Comparison of ENCODE assay signal across 31 mouse cellular contexts in the genomic region with DNA sequence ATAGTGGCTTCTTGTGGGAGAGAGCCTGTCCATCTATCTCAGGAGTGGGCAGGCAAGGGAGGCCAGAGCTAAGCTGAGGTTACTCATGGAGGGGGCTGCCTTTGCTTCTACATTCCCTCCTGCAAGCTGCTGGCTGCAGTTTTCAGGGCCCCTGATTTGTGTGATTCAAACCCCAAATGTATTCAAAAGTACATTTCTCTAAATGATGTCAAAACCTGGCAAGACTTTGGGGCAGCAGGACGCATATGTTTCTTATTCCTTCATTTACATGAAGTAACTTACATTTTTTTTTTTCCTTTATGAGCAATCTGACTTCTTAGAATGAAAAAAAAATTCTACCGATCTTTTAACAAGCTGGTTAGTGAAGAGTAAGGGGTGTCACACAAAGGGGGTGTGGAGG. TPM values are rescaled to one million over a fixed set of nuclear protein-coding genes. Genes with fewer than 3 reads are reported as not detected.
DNase-seq lines count a peak whose midpoint lies in the region; ATAC-seq and TF ChIP-seq lines count a peak whose summit lies in the region.
"Had no signal": no experiment of that assay in that cellular context is flagged by ENCODE, and none has a peak within 500 bp of the region (broad histone marks: within the 10 kb centered on the region; RNA-seq: fewer than 3 reads in every experiment).

No protein-coding gene starts in this region.

- ATAC-seq in forebrain, embryonic 11.5 days (replicated peaks; ENCODE audit: low FRiP score): no peak
- no peak for ATAC-seq in forebrain, postnatal 0 days
- no peak for ATAC-seq in embryonic facial prominence, embryonic 13.5 days (ENCODE audit: insufficient number of reproducible peaks, insufficient read depth, low FRiP score, low TSS enrichment, low read depth)
- ATAC-seq in limb, embryonic 12.5 days (ENCODE audit: insufficient number of reproducible peaks, insufficient read depth, low FRiP score, low TSS enrichment, low read depth): no peak
- ATAC-seq: forebrain, embryonic 16.5 days; hindbrain, postnatal 0 days; intestine, embryonic 15.5 days; liver, embryonic 12.5 days; liver, postnatal 0 days had no signal

- WGBS in forebrain, embryonic 11.5 days: 61% methylated on average over 2 of the region's 2 CpGs
- WGBS in forebrain, postnatal 0 days: 53% methylated on average over 2 of the region's 2 CpGs
- WGBS in embryonic facial prominence, embryonic 13.5 days: 39% methylated on average over 2 of the region's 2 CpGs
- WGBS in limb, embryonic 12.5 days: 55% methylated on average over 2 of the region's 2 CpGs

- H3K27me3 ChIP-seq in forebrain, embryonic 11.5 days (ENCODE audit: control insufficient read depth, insufficient read depth, low read length): no peaks in the 10 kb centered on the region
- no peaks in the 10 kb centered on the region for H3K27me3 ChIP-seq in forebrain, postnatal 0 days (ENCODE audit: insufficient read depth, low read length)
- H3K27me3 ChIP-seq in embryonic facial prominence, embryonic 13.5 days: no peaks in the 10 kb centered on the region
- H3K27me3 ChIP-seq in limb, embryonic 12.5 days: no peaks in the 10 kb centered on the region
- H3K27me3 ChIP-seq: intestine, embryonic 15.5 days; liver, embryonic 12.5 days; neural tube, embryonic 15.5 days had no signal

- H3K27ac ChIP-seq in forebrain, embryonic 11.5 days (ENCODE audit: low read depth, low read length): peak overlapping the region; percentile 77; the same call in 1 of the 2 replicates
- H3K27ac ChIP-seq in forebrain, postnatal 0 days (ENCODE audit: low read depth, low read length): no peak overlapping the region
- H3K27ac ChIP-seq in embryonic facial prominence, embryonic 13.5 days: peak overlapping the region; percentile 69
- H3K27ac ChIP-seq in limb, embryonic 12.5 days: peak overlapping the region; percentile 79; the same call in 1 of the 2 replicates
- H3K27ac ChIP-seq: hindbrain, postnatal 0 days; intestine, embryonic 15.5 days; kidney, postnatal 0 days; liver, embryonic 12.5 days; macrophage; neural tube, embryonic 15.5 days had no signal

- no peak overlapping the region for H3K4me2 ChIP-seq in forebrain, embryonic 11.5 days (ENCODE audit: low read depth, low read length, severe bottlenecking)
- no peak overlapping the region for H3K4me2 ChIP-seq in forebrain, postnatal 0 days (ENCODE audit: low read depth)
- H3K4me2 ChIP-seq in embryonic facial prominence, embryonic 13.5 days: no peak overlapping the region
- H3K4me2 ChIP-seq in limb, embryonic 12.5 days: no peak overlapping the region
- H3K4me2 ChIP-seq: intestine, embryonic 15.5 days; liver, embryonic 12.5 days; neural tube, embryonic 15.5 days had no signal

- H3K4me1 ChIP-seq in forebrain, embryonic 11.5 days (replicated peaks; ENCODE audit: control insufficient read depth, insufficient read depth, low read length): peaks cover 55% of the 10 kb centered on the region
- no peaks in the 10 kb centered on the region for H3K4me1 ChIP-seq in forebrain, postnatal 0 days (ENCODE audit: insufficient read depth)
- peaks cover 45% of the 10 kb centered on the region for H3K4me1 ChIP-seq in embryonic facial prominence, embryonic 13.5 days
- peaks cover 59% of the 10 kb centered on the region for H3K4me1 ChIP-seq in limb, embryonic 12.5 days (replicated peaks)

- no peaks in the 10 kb centered on the region for H3K9me3 ChIP-seq in forebrain, embryonic 11.5 days (ENCODE audit: control insufficient read depth, low read length)
- no peaks in the 10 kb centered on the region for H3K9me3 ChIP-seq in forebrain, postnatal 0 days (ENCODE audit: low read length)
- no peaks in the 10 kb centered on the region for H3K9me3 ChIP-seq in embryonic facial prominence, embryonic 13.5 days
- no peaks in the 10 kb centered on the region for H3K9me3 ChIP-seq in limb, embryonic 12.5 days
- H3K9me3 ChIP-seq: intestine, embryonic 15.5 days; liver, embryonic 12.5 days; neural tube, embryonic 15.5 days had no signal

- no peak overlapping the region; the same call in 1 of the 2 replicates for H3K9ac ChIP-seq in forebrain, embryonic 11.5 days (ENCODE audit: low read length)
- no peak overlapping the region for H3K9ac ChIP-seq in forebrain, postnatal 0 days
- no peak overlapping the region for H3K9ac ChIP-seq in embryonic facial prominence, embryonic 13.5 days
- H3K9ac ChIP-seq in limb, embryonic 12.5 days (replicated peaks): no peak overlapping the region
- H3K9ac ChIP-seq: intestine, embryonic 15.5 days; liver, embryonic 12.5 days; liver, postnatal 0 days; neural tube, embryonic 15.5 days had no signal

- no peak overlapping the region for H3K4me3 ChIP-seq in forebrain, embryonic 11.5 days (ENCODE audit: low read depth, low read length)
- H3K4me3 ChIP-seq in forebrain, postnatal 0 days (ENCODE audit: low read depth, low read length): no peak overlapping the region
- H3K4me3 ChIP-seq in embryonic facial prominence, embryonic 13.5 days: no peak overlapping the region
- H3K4me3 ChIP-seq in limb, embryonic 12.5 days (replicated peaks): no peak overlapping the region
- H3K4me3 ChIP-seq: erythroblast, embryonic 14.5 days; intestine, embryonic 15.5 days; liver, embryonic 12.5 days; neural tube, embryonic 15.5 days had no signal

- no peaks in the 10 kb centered on the region; the same call in 1 of the 2 replicates for H3K36me3 ChIP-seq in forebrain, embryonic 11.5 days (ENCODE audit: control insufficient read depth, insufficient read depth, low read length)
- peaks cover 67% of the 10 kb centered on the region for H3K36me3 ChIP-seq in forebrain, postnatal 0 days (ENCODE audit: insufficient read depth)
- peaks cover 66% of the 10 kb centered on the region for H3K36me3 ChIP-seq in embryonic facial prominence, embryonic 13.5 days
- peaks cover 63% of the 10 kb centered on the region for H3K36me3 ChIP-seq in limb, embryonic 12.5 days

- TF ChIP-seq CTCF in forebrain, postnatal 0 days (IDR thresholded peaks at IDR 0.05; ENCODE audit: low read depth): no peak

- DNase-seq in forebrain, embryonic 11.5 days (ENCODE audit: low spot score): no peak
- DNase-seq in forebrain, postnatal 0 days: no peak
- DNase-seq in 3T3-L1 (ENCODE audit: low read depth, low spot score): peak; percentile 31
- DNase-seq in gastrocnemius, adult 18-20 months (ENCODE audit: low spot score): no peak
- DNase-seq in cerebellum, postnatal 14 days: no peak
- DNase-seq: adrenal gland, postnatal 14 days; cerebellum, adult 11 months; cerebellum, adult 9-11 months; gastrocnemius, postnatal 10 days; heart, postnatal 14 days; kidney, adult 2 months; kidney, postnatal 4 days; layer of hippocampus, postnatal 36 days; liver, postnatal 0 days; midbrain, embryonic 14.5 days; right cerebral cortex, postnatal 25 days; thymus, adult 2 months; thymus, postnatal 4 days had no signal

RNA-seq across cellular contexts. Expression of gene Rtl1, which starts 48.4 kb away (rescaled TPM):
- 0.97 and 1.2 TPM in 2 replicates for polyA plus RNA-seq in forebrain, embryonic 11.5 days (2014; fragmentation: Nextera tagmentation; extraction: Ambion mirVana)
- total RNA-seq in forebrain, postnatal 0 days (2014; rRNA removed): 0.23 and 0.57 TPM in 2 replicates
- 0.10 and 0.30 TPM in 2 replicates for polyA plus RNA-seq in forebrain, postnatal 0 days (2015; fragmentation: Nextera tagmentation; extraction: Ambion mirVana)
- 1.8 TPM in 2 replicates for polyA plus RNA-seq in embryonic facial prominence, embryonic 13.5 days (2015; fragmentation: Nextera tagmentation; extraction: Ambion mirVana)
- 1.5 and 1.7 TPM in 2 replicates for polyA plus RNA-seq in limb, embryonic 12.5 days (2016; fragmentation: Nextera tagmentation; extraction: Ambion mirVana)
- not detected for total RNA-seq in gastrocnemius, adult 18-20 months (2021)
- total RNA-seq: common myeloid progenitor, adult 5-6 weeks; layer of hippocampus, postnatal 36 days; megakaryocyte-erythroid progenitor cell, adult 5-6 weeks had no signal
- polyA plus RNA-seq: gonadal fat pad, adult 2 months; macrophage had no signal
